Mouse (Mus musculus): ENCODE results near the gene Wdr95.
A peak's percentile ranks its signal among the peaks of the same experiment; 100 is the strongest.
"Not testable (repeated sequence)": the region's sequence is repeated elsewhere in the genome, so short reads cannot be mapped to it uniquely, and the experiment has no call there.

Gene Wdr95

DNA sequence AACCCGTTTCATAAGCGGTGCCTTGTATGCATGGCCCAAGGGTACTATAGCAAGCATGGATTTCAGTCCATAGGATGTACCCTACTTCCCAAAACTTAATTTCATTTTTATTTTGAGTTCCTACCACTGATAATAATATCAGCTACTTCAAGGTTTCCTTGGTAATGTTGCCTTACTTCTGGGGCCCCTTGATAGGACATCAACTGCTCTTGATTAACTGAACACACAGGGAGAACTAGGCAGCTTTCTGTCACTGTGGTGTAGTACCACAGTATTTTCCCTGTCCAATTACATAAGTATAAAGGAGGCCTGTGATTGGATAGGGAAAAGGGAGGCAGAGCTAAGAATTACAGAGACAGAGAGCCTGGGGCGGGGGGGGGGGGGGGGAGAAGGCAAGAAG lies 13.6 kb upstream of the Wdr95 start:
- no peak for DNase-seq (ENCODE audit: low spot score in 2 of 2)

- no peak for DNase-seq (ENCODE audit: low spot score in 2 of 2)
Observed at GRCm38 (mm10) chr5:149517116-149517515, 11.4 kb upstream of the Wdr95 start.

DNA sequence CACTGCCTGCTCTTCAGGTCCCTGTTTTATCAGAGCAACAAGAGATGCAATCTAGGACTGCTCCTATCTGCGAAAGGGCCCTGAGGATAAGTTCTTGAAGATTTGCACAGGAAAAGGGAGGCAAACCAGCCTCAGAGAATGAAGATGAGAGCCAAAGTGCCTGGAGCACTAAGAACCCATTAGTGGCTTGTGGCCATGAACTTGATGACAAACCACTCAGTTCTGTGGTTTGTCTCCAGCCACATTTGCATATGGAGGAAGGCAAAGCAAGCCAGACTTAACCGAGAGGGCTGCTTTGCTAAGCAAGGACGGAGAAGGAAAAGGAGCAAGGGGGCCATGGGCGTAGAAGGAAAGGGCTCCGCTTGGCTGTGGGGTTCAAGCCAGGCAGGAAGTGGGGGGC lies 7.7 kb upstream of the Wdr95 start:
- no peak for DNase-seq (ENCODE audit: low spot score in 2 of 2)

DNA sequence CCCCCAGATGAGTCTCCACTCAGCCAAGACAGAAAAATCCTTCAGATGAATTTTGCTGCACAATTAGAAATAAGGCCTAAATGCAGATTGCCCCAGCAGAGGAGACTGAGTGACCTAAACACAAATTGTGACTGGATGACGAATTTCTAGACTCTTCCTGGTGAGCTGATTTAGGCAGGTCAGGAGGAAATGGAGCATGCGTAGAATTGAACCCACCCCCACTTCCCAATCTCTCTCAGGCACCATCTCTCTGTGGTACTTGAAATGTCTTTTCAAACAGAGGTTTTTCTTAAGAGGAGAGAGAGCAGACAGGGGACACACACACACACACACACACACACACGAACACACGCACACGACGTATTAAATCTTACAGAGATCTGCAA lies 4.6 kb upstream of the Wdr95 start:
- DNase-seq (ENCODE audit: low spot score in 2 of 2) = no peak

DNA sequence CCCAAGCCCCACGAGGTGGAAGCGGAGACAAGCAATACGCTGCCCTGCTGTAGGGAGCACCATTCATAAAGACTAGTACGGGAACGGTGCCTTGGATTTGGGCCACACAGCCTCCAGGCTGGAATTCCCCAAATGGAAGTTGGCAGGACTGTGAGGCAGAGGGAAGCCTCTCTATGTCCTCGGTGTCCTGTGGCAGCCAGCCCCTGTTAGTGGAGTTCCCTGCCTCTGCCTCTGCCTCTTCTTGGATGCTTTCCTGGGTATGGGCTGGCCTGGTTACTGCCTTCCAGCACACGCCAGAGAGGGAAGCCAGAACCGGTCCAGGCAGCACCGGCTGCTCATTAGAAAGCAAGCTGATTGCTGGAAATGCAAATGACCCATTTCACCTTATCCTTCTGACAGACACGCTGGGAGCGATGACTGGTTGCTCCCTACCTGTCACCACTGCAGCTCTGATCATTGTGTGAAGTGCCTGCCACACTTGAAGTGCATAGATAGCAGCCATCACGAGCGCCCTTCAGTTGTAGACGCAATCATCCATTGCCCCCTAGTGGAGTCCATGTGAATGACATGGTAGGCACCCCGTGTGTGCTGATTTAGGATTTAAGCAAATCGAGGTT lies 4.1 kb upstream of the Wdr95 start:
- DNase-seq (ENCODE audit: low spot score in 2 of 2) = peak; percentile 55 to 88

GRCm38 (mm10) chr5:149525055-149525785 lies 3.3 kb upstream of the Wdr95 start:
- no peak for DNase-seq (ENCODE audit: low spot score in 2 of 2)

GRCm38 (mm10) chr5:149526467-149526951 lies 2.0 kb upstream of the Wdr95 start:
- DNase-seq (ENCODE audit: low spot score in 2 of 2) = peak in 1 of 2 experiments; percentile 33

DNA sequence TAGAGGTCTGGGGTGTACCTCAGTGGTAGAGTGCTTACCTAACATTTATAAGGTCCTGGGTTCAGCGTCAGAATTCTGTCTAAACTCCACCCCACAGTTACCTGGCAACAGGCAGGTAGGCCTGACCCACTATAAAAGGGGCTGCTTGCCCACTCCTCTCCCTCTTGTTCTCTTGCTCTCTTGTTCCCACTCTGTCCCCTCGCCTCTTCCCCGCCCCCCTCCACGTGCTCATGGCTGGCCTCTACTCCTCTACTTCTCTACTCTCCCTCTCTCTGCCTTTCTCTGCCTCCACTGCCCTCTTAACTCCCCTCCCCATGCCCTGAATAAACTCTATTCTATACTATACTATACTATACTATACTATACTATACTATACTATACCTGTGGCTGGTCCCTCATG lies 1.2 kb upstream of the Wdr95 start:
- not testable (repeated sequence) for DNase-seq (ENCODE audit: low spot score in 2 of 2)

- DNase-seq (ENCODE audit: low spot score in 2 of 2) = no peak
Observed at GRCm38 (mm10) chr5:149533847-149534246, 5.4 kb downstream of the Wdr95 start.

GRCm38 (mm10) chr5:149536005-149536404 lies 7.5 kb downstream of the Wdr95 start:
- no peak for DNase-seq (ENCODE audit: low spot score in 2 of 2)

DNA sequence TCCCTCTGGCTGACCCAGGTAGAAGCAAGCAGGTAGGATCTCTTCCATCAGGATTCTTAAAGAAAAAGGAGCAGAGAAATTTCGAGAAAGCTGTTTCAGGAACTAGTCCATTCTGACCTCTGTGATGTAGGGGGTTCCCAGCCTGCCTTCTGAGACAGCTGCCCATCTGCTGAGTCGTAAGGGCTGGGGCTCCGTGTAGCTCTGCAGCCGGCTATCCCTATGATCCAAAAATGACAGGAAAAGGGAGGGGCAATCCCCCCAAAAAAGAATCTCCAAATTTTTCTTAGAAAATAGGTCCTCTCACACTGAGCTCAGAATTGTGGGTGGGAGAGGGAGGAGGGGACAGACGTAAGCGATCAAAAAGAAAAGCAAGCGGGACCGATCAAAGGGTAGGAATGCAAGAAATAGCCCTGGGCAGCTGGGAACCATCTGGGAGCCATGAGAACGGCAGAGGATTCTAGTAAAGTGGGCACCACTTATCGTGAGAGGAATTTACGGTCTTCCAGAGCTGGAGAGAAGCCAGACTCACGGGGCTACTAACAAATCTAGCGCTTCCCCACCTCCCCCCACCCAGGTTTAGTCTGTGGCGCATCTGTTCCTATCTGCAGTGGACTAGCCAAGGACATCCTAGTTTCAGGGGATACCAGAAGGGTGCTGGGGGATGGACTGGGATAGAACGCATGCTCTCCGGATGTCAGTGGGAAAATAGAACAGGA lies 9.5 kb downstream of the Wdr95 start:
- peak in 1 of 2 experiments; percentile 29 for DNase-seq (ENCODE audit: low spot score in 2 of 2)

DNA sequence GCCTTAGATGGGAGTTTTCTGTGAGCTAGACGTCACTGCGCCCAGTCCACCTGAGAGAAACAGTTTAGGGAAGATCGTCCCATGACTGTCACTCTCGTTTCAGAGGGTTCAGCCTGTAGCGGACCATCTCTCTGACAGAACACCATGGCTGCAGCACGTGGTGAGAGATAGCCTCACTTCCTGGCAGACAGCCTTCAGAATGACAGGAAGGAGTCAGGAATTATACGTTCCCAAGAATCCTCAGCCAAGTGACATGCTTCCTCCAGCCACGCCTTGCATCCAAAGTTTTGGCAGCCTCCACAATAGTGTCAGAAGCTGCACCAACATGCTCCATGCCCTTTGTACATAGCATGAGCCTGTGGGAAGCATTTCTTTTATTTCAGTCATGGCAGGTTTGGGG lies 10.1 kb downstream of the Wdr95 start:
- no peak for DNase-seq (ENCODE audit: low spot score in 2 of 2)

GRCm38 (mm10) chr5:149539051-149539450 lies 10.6 kb downstream of the Wdr95 start:
- no peak for DNase-seq (ENCODE audit: low spot score in 2 of 2)

DNA sequence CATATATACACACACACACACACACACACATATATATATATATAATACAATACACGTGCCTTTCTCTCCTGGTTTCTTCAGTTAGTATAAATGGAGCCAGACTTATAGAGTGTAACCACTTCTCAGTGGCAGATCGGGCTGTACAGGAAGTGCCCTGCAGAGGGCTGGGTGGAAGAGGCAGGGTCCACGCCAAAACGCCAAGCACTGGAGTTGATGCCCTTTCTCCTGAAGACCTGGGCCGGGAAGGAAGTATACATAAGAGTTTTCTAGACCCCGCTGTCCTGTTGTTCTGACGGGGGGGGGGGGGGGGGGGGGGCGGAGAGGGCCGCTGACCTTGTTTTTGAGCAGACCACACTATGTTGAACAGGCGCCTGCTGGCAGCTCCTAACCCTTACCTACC lies 22.7 kb downstream of the Wdr95 start:
- DNase-seq (ENCODE audit: low spot score in 2 of 2) = no peak

DNA sequence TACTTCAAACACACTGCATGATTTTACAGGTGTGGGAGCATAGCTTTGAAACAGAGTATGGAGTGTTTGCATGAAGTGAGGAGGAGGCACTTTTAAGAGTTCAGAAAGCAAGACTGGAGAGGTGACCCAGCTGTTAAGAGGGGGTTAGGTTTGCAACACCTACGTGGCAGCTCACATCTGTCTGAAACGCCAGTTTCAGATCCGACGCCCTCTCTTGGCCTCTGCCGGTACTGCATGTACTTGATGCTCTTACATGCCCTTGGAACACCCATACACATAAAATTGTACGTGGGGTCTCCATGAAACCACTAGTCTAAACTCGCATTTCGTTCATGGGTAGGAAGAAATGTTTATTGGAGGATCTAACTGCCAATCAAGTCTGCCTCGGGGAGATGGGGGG lies 24.3 kb downstream of the Wdr95 start:
- DNase-seq (ENCODE audit: low spot score in 2 of 2) = no peak

DNA sequence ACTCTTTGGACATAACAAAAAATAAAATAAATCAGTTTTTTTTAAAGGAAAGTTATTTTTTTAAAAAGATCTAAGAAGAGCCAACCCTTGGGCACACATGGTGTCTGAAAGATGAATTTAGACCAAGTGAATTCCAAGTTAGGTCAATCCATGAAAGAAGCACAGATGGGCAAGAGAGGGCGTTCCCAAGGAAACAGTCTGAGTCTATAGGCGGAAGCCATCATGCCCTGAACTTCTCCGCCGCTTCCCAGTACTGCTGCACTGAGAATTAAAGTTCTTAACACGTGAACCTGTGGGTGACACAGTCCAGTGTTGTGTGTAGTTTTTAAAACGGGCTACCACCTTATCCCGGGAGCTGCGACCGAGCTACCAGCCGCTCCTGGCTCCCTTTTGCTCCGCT lies 24.9 kb downstream of the Wdr95 start:
- no peak for DNase-seq (ENCODE audit: low spot score in 2 of 2)

DNA sequence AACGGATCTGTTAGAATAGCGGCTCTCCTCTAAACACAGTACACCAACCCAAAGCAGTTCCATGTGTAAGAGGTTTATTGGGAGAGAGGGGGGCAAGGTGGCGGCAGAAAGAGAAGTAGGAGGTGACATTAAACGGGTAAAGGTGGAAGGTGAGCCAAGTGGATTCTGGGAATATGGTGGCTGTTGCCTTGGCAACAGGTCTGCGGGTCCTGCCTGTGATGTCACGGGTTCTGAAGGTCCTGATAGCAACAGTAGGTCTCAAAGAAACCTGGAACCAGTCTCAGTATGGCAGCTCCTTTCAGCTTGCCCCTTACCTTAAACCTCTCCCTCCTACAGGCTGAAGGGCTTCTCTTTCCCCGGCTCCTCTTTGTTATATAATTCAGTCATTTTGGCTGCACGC lies 25.9 kb downstream of the Wdr95 start:
- DNase-seq (ENCODE audit: low spot score in 2 of 2) = no peak

GRCm38 (mm10) chr5:149560903-149561588 lies 32.6 kb downstream of the Wdr95 start:
- DNase-seq (ENCODE audit: low spot score in 2 of 2) = no peak

DNA sequence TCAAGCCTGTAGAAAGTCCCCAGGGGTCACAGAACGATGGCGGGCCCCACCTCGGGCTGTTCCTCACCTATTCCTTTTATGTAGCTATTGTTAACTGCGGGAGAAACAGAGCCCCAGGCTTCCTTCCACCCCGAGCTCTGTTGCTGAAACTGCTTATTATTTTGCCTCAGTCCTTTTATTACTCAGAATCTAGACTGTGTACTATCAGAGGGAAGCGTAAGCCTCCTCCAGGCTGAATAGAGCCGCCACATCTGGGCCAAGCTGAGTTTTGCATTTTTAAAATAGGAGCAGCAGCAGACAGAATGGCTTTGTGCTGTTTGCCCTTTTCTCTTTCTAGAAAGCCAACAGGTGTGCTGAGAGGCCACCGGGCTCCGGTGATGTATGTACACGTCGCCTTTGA lies 37.5 kb downstream of the Wdr95 start:
- DNase-seq (ENCODE audit: low spot score in 2 of 2) = no peak

- no peak for DNase-seq (ENCODE audit: low spot score in 2 of 2)
Observed at GRCm38 (mm10) chr5:149566957-149567356, 38.5 kb downstream of the Wdr95 start.

DNA sequence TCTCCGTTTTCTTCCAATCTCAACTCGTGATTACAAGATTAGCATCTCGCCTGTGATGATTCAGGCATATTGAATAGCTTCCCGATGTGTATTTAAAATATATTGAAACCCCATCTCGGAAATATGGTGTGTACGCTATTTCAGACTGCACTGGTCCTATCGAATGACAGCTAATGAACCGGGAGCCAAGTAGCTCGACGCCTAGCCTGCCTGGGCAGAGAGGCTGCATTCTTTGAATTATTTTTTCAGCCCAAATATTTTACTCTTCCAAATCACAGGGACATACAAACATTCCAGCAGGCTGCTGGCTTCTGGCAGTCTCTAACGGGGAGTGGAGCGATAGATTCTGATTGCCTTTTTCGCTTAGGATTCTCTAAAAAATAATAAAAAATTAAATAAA lies 40.5 kb downstream of the Wdr95 start:
- no peak for DNase-seq (ENCODE audit: low spot score in 2 of 2)

DNA sequence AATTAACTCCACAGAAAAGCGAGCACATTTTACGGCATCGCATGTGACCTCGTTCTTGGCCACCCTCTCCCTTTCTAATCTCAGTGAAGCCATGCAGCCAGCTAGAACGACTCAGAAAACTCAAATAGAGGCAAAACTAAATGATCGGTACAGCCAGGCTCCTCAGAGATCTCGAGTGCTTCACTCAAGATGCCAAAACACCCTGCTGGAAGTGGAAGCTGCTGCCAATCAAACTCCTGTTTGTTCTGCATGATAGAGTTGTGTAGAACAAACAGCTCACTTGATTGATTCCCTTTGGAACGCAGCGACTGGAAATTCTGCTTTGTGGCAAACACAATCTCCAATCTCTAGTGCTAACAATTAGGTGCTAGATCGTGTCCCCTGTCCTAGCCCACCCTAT lies 48.5 kb downstream of the Wdr95 start:
- DNase-seq (ENCODE audit: low spot score in 2 of 2) = no peak
